Mouse (Mus musculus): ENCODE data around the gene Pde6h.
"Not testable (repeated sequence)": the region's sequence is repeated elsewhere in the genome, so short reads cannot be mapped to it uniquely, and the experiment has no call there.

Gene Pde6h

DNA sequence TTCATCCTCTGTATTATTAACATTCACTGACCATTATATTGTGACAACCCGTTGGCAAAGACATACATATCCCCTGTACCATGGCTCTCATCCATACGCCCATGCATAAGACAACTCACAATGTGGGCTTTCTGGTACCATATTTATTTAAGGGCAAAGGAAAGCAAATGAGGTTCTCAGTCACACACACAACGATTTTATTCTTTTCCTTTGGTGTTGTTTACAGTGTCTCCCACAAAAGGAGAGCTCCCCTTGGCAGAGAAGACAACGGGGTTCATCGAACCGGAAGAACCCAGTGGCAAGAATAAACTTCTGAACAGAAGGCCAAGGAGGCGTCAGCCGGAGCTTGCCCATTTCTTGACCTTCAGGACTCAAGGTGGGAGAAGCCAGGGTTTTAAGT is at the start of gene Pde6h:
TSS of gene Pde6h (plus strand) at position 301 of the 400 bp plus-strand sequence.
- no peak for DNase-seq (ENCODE audit: low read depth, low spot score)

DNA sequence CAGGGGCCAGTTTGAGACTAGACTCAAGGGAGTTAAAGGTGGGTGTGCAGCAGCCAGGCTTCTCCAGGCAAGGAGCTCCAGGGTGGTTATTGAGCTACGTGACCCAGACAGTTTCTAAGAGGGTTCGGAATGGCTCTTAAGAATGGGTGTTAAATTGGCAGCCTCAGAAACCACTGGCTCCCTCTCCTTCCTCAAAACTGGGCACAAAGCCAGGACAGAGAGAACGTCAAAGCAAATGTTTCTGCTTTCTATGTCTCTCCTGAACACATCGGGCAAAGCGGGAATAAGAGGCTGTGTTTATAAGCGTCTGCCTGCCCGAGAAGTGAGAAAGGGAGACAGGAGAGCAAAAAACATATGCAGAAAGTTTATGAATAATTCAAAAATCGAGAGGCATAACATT is 49.0 kb upstream of the Pde6h start:
- DNase-seq (ENCODE audit: low read depth, low spot score): no peak

DNA sequence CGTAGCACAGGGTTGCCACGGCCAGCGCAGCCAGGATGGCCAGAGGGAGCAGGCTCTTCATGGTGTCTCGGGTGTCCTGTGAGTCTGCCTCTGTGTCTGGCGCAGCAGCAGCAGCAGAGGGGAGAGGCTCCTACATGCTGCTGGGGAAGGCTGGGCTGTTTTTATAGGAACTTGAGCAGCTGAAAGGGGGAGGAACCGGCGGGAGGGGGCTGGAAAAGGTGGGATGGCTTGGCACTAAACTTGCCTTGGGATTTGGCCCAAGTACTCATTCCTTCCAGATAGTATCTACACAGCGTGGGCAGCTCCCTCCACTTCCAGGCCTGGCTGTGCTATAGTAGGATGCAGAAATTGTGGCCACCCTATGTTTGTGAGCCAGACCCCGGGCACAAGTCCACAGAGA is 48.0 kb upstream of the Pde6h start, which contains the start of gene Mgp:
TSS of gene Mgp (minus strand) at position 154 of the 400 bp plus-strand sequence.
- no peak for DNase-seq (ENCODE audit: low read depth, low spot score)

DNA sequence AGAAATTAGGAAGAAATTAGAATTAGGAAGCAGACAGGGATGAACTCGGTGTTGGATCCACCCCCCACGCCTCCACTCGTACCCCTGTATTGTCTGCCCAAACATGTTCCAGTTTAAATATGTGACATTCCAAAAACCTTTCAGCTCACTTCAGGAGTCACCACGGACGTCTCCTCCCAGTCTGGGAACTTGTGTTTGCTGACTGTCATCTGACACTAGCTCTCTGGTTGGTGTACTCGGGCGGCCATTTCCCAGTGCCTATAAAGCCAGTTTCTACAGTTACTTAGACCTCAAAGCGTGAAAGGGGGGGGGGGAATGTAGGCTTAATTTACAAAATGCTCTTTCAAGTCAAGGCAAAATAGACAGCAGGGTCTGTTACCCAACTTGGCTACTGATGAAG is 42.0 kb upstream of the Pde6h start:
- no peak for DNase-seq (ENCODE audit: low read depth, low spot score)

DNA sequence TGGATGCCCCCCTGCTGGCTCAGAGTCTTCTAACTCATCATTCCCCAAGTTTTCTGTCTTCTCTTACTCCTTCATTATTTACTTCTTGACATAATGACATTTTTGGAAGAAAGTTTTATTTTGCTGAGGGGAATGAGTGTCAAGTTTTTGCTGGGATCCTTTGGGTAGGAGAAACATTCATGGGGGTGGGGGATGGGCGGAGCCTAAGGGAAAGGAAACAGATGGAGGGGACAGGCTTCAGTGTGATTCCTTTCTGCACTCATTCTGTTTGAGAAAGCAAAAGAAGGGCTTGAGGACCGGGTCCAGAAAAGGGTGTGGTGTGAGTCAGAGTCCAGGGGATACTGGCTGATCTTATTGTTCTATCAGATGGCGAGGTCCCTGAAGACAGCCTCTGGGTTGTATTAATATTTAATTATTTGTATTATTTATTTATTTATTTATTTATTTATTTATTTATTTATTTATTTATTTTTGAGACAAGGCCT is 40.2 kb upstream of the Pde6h start:
- DNase-seq (ENCODE audit: low read depth, low spot score): no peak

DNA sequence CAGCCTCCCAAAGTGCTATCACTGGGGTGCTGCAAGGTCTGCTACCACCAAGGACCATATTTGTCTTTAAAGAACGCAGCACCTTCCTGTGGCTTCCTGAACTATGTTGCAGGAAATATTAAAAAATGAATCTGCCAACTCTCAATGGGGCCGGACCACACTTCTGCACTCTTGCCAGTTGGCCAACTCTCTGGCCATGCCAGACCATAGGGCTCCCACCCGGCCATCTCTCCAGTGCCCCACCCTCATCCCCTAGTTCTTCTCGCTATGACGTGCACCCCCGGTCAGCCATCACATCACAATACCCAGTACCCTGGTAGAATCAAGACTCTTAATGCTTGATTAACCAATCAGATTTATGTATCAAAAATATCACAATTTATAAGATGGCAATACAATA is 39.7 kb upstream of the Pde6h start:
- no peak for DNase-seq (ENCODE audit: low read depth, low spot score)

DNA sequence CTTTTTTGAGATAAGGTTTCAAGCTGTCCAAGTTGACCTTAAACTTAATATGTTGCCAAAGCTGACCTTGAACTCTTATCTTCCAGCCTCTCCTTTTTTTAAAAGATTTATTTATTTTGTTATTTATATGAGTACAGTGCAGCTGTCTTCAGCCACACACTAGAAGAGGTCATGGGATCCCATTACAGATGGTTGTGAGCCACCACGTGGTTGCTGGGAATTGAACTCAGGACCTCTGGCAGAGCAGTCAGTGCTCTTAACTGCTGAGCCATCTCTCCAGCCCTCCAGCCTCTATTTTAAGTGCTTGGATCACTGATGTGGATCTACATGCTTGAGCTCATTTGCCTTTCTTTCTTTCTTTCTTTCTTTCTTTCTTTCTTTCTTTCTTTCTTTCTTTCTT is 38.9 kb upstream of the Pde6h start:
- not testable (repeated sequence) for DNase-seq (ENCODE audit: low read depth, low spot score)

DNA sequence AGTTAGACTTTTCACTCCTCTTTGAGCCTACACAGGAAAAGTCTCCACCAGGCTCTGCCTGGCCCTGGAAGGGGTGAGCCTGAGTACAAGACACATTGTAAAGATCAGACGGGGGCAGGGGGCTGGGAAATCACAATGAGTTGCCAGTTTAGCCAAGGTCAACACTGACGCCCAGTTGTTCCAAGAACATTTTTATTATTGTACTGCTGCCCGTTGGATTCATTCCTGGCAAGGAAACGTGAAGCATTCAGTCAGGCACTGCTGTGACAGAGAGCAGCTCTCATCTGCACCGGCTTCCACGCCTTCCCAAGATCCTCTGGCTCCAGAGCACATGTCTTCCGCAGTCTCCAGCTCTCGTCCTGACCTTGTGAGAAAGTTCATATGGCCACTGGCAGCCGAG is 35.8 kb upstream of the Pde6h start:
- no peak for DNase-seq (ENCODE audit: low read depth, low spot score)

DNA sequence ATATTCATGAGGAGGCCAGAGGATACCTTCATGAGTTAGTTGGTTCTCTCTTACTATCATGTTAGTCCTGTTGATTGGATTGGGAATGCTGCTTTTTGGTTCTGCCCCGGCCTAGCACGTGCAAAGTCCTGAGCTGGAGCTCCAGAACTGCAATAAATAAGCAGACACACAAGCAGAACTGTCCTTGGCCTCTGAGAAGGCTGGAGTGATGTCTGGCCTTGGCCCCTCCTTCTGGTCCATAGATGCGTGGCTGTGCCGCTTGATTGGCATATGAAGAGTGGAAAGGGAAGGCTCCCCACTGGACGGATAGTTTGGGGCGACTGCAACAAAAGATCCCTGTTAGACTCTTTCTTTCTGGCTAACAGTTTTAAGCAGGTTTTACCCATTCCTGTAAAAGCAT is 34.6 kb upstream of the Pde6h start:
- no peak for DNase-seq (ENCODE audit: low read depth, low spot score)

DNA sequence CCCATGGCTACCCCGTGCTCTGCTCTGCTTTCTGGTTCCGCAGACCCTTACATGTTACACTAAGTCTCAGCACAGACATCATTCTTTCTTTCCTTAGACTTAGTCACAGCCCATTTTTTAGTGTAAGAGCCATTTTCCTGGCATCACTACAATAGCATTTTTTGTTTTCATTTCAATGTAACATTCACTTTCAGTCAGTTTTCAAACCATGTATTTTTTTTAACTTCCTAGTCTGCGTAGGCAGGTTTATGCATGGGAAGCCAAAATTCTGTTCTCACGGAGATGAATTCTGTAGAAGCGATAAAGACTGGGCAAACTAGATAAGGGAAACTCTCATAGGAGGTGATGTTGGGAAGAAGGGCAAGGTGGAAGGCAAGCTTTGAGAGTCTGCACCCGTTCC is 34.1 kb upstream of the Pde6h start:
- no peak for DNase-seq (ENCODE audit: low read depth, low spot score)

DNA sequence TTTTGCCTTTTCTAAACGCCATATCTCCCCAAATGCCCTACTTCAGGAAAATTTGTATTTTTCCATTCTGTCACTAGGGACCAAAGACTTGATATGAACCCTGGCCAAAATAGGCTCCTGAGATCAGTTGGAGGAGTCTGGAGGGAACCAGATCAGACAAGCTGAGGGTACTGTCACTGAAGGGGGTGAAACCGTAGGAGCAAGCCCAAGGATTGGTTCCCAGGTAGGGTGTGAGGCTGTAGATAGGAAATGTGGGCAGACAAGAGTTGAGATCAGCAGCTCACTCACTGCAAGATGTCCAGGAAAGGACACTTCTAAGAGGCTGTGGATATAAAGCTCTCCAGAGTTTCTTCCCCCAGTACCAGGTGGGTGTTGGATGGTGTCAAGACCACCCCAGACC is 31.6 kb upstream of the Pde6h start:
- DNase-seq (ENCODE audit: low read depth, low spot score): no peak

DNA sequence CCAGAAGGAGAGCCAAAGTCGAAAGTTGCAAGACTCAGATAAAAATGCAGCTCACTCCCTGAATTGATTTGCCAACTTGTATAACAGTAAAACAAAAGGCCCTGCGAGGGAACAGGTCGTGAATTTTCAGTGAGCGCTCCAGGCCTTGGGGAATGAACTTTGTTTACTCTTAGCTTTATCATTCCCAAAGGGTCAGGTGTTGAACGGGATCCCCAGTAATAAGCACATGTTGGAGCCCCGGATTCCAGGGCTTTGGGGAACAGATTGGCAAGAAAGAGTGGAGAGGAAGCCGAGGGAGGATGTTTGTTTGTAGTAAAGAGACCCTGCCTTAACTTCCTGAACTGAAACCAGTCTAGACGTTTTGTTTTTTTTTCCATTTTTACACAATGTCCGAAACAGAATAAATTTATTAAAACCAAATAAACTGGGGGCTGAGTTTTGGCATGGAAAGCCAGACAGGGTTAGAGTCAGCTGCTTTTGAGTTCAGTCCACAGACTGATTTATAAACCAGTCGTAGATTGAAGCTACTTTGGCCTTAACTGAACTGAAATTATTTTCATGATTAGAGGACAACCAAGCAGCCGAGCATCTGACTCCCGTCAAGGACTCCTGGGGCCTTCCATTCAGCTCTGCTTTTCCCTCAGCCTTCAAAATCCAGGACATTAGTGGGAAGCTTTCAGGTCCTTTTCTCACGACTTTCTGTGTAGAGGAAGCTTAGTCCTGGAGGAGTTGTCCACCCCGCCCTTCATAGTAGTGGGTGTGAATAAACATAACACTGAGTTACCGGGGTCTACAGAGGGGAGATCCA is 28.9 kb upstream of the Pde6h start:
- no peak for DNase-seq (ENCODE audit: low read depth, low spot score)

DNA sequence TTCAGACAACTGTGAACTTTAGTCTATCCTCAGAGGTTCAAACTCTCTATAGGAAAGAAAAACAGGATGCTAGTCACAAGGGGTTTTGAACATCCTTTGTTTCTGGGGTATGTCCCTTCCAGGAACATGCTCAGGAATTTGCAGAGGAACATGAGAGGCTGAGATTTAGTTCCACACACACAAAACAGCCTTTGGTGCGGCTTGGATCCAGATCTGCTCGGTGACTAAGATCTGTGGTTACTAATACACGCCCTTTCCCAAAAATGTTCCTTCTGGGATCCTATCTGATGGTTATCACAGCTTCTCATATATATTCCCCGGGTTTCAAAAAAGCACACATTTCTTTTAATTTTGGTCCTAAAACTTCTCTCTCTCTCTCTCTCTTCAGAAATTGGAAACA is 25.8 kb upstream of the Pde6h start:
- DNase-seq (ENCODE audit: low read depth, low spot score): no peak

DNA sequence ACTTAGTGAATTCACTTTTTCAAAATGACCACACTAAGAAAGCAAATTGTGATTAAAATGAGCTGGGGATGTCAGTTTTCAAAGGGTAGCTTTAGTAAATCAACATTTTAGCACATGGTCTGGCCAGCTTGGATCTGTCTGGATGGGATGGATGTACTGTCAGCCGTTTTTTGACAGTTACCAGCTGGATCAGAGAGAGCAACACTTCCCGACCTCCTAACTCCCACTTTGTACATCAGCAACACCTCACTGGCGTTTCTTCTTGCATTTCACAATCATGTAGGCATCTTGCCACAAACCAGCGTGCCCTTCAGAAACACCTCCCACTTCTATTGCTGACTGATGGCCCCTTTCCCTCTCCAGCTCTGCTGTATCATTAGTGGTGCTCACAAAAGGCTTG is 25.4 kb upstream of the Pde6h start:
- DNase-seq (ENCODE audit: low read depth, low spot score): no peak

DNA sequence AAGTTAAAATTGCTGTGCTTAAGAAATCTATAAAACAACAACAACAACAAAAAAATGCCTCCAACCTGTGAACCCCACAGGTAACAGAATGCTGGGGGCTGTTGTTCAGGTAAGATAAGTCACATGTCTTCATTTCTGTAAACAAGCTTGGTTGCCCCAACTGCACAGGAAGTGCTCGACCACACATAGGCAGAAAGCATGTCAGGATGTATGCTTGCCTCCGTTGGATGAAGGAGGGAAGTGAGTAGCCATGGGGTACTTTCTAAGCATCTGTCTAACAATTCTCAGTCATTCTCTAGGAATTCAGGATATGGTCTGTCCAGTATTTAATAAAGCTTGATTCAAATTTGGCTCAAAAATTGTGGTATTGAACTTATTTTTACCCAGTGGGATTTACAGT is 24.7 kb upstream of the Pde6h start:
- DNase-seq (ENCODE audit: low read depth, low spot score): no peak

DNA sequence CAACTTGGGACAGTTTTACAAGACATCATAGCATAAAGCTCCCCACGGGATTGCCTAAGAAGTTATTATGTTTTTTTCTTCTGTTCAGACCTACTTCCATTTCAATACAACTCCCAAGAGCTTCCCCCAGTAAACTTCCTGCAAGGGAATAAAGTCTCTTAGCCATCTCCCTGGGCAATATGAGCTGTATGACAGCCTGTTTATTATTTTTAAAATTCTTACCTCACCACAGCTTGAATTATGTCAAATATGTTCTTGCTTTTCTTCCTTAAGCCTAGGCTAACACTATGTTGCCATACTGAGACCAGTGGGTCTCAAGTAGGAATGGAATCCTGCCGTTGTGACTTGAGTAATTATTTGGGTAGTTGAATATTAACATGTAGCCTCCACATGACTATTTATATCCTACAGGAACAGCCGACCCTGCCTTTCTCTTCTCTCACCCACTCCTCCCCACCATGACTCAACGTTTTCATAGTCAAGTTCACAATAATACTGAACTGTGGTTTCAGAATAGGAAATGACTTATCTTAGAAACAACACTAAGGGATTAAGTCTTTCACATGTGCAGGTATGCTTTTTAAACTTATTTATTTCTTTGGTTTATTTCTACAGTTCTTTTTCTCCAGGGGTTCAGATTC is 23.1 kb upstream of the Pde6h start:
- no peak for DNase-seq (ENCODE audit: low read depth, low spot score)

DNA sequence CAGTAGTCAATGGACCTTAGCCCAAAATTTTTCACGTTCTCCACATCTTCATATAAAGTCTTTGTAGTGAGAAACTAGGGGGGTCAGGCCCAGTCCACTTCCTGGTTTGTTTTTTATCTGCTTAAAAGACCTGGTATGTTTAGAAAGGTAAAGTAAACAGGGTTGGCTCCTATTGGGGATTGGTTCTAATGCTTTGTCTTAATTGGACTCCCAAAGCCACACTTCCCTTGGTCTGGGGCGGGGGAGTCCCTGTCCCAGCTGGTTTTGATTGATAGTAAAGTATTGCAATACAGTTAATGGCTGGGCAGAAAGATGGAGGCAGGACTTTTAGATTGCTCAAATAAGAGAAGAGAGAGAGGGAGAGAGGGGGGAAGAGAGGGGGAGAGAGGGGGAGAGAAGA is 22.6 kb upstream of the Pde6h start:
- no peak for DNase-seq (ENCODE audit: low read depth, low spot score)

DNA sequence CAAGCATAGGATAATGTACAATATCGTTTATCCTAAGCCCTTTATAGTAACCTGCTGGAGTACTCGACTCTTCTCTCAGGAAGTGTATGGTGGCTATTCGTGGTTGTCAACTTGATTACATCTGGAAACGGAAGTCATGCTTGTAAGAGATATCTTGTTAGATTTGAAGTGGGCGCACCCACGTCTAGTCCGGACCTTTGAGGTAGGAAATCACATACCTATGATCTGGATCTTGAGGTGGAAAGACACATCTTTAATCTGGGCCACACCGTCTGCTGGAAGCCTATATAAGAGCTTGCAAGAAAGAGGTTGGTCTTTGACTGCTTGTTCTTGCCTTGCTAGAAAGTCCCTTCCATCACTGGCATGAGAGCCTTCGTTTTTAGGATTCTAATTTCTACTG is 21.1 kb upstream of the Pde6h start:
- no peak for DNase-seq (ENCODE audit: low read depth, low spot score)

DNA sequence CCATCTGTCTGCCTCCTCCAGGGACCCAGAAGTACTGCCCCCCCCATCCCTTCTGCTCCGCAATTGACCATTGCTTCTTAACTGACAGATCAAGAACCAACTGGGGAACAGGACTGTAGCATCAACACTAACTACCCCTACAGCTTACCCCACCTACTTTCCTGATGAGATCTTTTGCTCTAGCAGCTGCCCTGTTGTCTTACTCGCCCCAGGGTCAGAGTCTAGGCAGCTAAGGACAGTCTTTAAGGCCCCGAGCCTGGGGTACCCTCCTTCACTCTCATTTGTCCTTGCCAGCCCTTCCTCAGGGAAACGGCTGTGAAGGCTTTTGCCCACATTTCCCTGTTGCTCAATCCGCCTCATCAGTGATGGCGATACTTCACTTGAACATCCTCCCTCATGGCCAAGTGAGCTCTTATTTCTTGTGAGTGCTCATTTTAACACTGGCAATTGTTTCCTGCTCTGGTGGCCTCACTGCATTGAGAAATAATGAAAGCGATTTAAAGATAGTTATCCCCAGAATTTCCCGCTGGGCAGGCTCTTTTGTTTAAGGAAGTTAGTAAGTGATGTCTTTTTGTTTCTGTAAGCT is 19.7 kb upstream of the Pde6h start:
- DNase-seq (ENCODE audit: low read depth, low spot score): no peak

DNA sequence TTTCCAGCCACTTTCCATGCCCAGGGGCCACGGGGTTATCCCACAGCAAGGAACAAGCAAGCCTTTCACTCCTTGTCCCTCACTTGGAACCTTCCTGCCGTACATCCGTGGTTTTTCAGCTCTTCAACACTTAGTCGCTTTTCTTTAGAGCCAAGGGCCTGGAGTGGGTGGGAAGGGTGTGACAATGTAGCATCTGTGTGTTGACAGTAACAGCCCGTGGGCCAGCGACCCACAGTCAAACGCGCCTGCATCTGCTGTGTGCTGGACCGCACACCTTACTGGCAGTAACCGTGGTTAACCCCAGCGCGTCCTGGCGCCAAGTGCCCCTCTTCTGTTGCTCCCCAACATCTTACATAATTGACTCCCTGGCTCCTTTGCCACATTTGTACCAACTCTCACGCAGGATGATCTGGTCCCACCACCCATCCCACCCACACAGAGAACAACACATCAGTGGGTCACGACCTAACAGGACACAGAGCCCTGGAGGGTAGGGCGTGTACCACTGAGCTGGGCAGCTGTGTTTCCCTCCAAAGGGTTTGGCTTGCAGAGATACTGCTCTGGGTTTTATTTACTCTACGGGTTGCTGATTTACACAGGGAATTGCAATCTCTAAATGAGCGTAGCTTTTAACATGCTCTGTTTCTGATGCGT is 17.2 kb upstream of the Pde6h start:
- no peak for DNase-seq (ENCODE audit: low read depth, low spot score)

DNA sequence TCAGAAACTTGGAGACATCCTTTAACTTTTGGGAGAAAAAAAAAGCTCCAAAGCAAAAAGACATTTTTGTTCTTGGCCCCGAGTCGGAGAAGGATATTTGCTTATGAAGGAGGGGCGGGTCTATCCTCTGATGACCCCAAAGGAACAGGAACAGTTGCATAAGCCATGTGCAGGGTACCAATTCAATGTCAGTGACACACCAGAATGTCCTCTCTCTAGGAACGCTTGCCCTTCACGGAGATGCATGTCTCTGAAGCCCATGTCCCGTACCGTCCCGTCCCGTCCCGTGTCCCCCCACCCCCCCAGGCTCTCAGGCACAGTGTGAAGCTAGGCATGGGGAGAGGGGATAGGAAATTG is 16.7 kb upstream of the Pde6h start:
- no peak for DNase-seq (ENCODE audit: low read depth, low spot score)

DNA sequence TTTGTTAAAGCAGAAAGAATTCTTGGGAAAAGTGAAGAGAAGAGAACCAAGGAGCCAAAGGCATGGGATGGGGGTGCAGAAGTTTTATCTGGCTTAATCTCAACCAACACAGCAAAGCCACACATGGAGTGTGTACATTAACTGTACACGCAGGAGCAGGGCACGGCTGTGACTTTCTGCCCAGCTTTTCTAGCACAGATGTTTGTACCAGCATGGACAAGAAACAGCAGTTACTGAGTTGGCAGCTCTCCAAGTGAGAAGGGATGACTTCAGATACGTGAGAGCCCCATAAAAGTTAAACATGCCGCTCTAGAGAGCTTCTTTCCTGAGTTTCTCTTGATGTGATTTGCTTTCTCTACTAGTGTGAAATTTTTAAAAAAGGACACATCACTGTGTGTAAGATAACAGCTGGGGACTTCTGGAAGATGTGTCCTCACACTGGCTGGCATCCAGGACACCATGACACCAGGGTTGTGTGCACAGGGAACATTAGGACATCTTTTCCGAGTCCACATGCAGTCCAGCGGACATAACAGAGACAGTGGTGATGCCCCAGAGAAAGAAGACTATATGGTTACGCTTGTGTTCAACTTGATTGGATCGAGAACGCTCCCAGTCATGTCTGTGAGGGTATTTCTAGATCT is 13.3 kb upstream of the Pde6h start:
- no peak for DNase-seq (ENCODE audit: low read depth, low spot score)

All from retina, adult 2 months (tissue).